Mouse (Mus musculus): ENCODE measurements around the gene H2-DMa. TPM values are rescaled to one million over a fixed set of nuclear protein-coding genes. Genes with fewer than 3 reads are reported as not detected.
A peak's percentile ranks its signal among the peaks of the same experiment; 100 is the strongest.
"Not testable (repeated sequence)": the region's sequence is repeated elsewhere in the genome, so short reads cannot be mapped to it uniquely, and the experiment has no call there.

H2-DMa gene
- total RNA-seq, 2 experiments from 2014 or later: 26.6 to 27.7 TPM

- intact Hi-C loops (cut with DNase I): no loop called here
- no peak for DNase-seq (ENCODE audit: extremely low spot score in 1 of 2, low spot score in 2 of 2)
Observed at GRCm38 (mm10) chr17:34139416-34139815, 20.1 kb downstream of the H2-DMa start.

- DNase-seq (ENCODE audit: extremely low spot score in 1 of 2, low spot score in 2 of 2): no peak
- intact Hi-C loops (cut with DNase I): no loop called here
Observed at GRCm38 (mm10) chr17:34140240-34140639, 20.9 kb downstream of the H2-DMa start.

- intact Hi-C loops (cut with DNase I): no loop called here
- no peak for DNase-seq (ENCODE audit: extremely low spot score in 1 of 2, low spot score in 2 of 2)
Observed at GRCm38 (mm10) chr17:34141448-34141847, 22.1 kb downstream of the H2-DMa start.

GRCm38 (mm10) chr17:34142456-34143010, 23.2 kb downstream of the H2-DMa start:
- no peak for DNase-seq (ENCODE audit: extremely low spot score in 1 of 2, low spot score in 2 of 2)
- intact Hi-C loops (cut with DNase I): no loop called here

- DNase-seq (ENCODE audit: extremely low spot score in 1 of 2, low spot score in 2 of 2): peak in 1 of 2 experiments; percentile 81
- intact Hi-C loops (cut with DNase I): no loop called here
Observed at GRCm38 (mm10) chr17:34143033-34143432, 23.7 kb downstream of the H2-DMa start, which contains the start of gene H2-DMb2. Gene H2-DMb2, plus strand, starts transcription at chr17:34143307.

- intact Hi-C loops (cut with DNase I): no loop called here
- no peak for DNase-seq (ENCODE audit: extremely low spot score in 1 of 2, low spot score in 2 of 2)
Observed at GRCm38 (mm10) chr17:34143461-34143860, 24.1 kb downstream of the H2-DMa start.

GRCm38 (mm10) chr17:34144221-34144620, 24.9 kb downstream of the H2-DMa start:
- intact Hi-C loops (cut with DNase I); DNase-seq (ENCODE audit: extremely low spot score in 1 of 2, low spot score in 2 of 2): not testable (repeated sequence)

GRCm38 (mm10) chr17:34144960-34145371, 25.6 kb downstream of the H2-DMa start:
- no peak for DNase-seq (ENCODE audit: extremely low spot score in 1 of 2, low spot score in 2 of 2)
- intact Hi-C loops (cut with DNase I): no loop called here

GRCm38 (mm10) chr17:34152923-34153322, 33.6 kb downstream of the H2-DMa start, which contains the start of gene H2-DMb1:
Gene H2-DMb1, plus strand, starts transcription at chr17:34153072.
- DNase-seq (ENCODE audit: extremely low spot score in 1 of 2, low spot score in 2 of 2): no peak

GRCm38 (mm10) chr17:34155534-34155933, 36.2 kb downstream of the H2-DMa start:
- intact Hi-C loops (cut with DNase I): no loop called here
- DNase-seq (ENCODE audit: extremely low spot score in 1 of 2, low spot score in 2 of 2): no peak

More at GRCm38 (mm10) chr17:34152923-34153322, 33.6 kb downstream of the H2-DMa start, which contains the start of gene H2-DMb1:
- intact Hi-C loops (cut with DNase I): no loop called here

- peak in 1 of 2 experiments; percentile 41 for DNase-seq (ENCODE audit: extremely low spot score in 1 of 2, low spot score in 2 of 2)
- intact Hi-C loops (cut with DNase I): loop anchor here (2.0 kb wide), 1 partner anchor 88 kb away; no protein-coding TSS in a partner anchor
Observed at GRCm38 (mm10) chr17:34164202-34164895, 45.0 kb downstream of the H2-DMa start.

GRCm38 (mm10) chr17:34165033-34165730, 45.8 kb downstream of the H2-DMa start:
- no peak for DNase-seq (ENCODE audit: extremely low spot score in 1 of 2, low spot score in 2 of 2)
- intact Hi-C loops (cut with DNase I): loop anchor here (2.0 to 5.0 kb wide), 2 partner anchors 63 to 88 kb away; no protein-coding TSS in a partner anchor

- intact Hi-C loops (cut with DNase I): loop anchor here (5.0 kb wide), 1 partner anchor 67 kb away; no protein-coding TSS in a partner anchor
Observed at GRCm38 (mm10) chr17:34169279-34169678, 49.9 kb downstream of the H2-DMa start.

GRCm38 (mm10) chr17:34170487-34170876, 51.1 kb downstream of the H2-DMa start:
- intact Hi-C loops (cut with DNase I): loop anchor here (5.0 kb wide), 1 partner anchor 67 kb away; the partner anchor contains the start of gene H2-Ob
- no peak for DNase-seq (ENCODE audit: extremely low spot score in 1 of 2, low spot score in 2 of 2)

More at GRCm38 (mm10) chr17:34169279-34169678, 49.9 kb downstream of the H2-DMa start:
- DNase-seq (ENCODE audit: extremely low spot score in 1 of 2, low spot score in 2 of 2): peak; percentile 38 to 52

- intact Hi-C loops (cut with DNase I): loop anchor here (5.0 kb wide), 1 partner anchor 66 kb away; the partner anchor contains the start of gene H2-Ob
- DNase-seq (ENCODE audit: extremely low spot score in 1 of 2, low spot score in 2 of 2): peak; percentile 68 to 71
Observed at GRCm38 (mm10) chr17:34170877-34171498, 51.6 kb downstream of the H2-DMa start.

GRCm38 (mm10) chr17:34172528-34172927, 53.2 kb downstream of the H2-DMa start:
- intact Hi-C loops (cut with DNase I): loop anchor here (5.0 kb wide), 1 partner anchor 65 kb away; the partner anchor contains the start of gene H2-Ob
- DNase-seq (ENCODE audit: extremely low spot score in 1 of 2, low spot score in 2 of 2): no peak

- DNase-seq (ENCODE audit: extremely low spot score in 1 of 2, low spot score in 2 of 2): no peak
- intact Hi-C loops (cut with DNase I): loop anchor here (5.0 kb wide), 1 partner anchor 63 kb away; the partner anchor contains the start of gene H2-Ob
Observed at GRCm38 (mm10) chr17:34174075-34174474, 54.7 kb downstream of the H2-DMa start.

- intact Hi-C loops (cut with DNase I): loop anchor here (5.0 kb wide), 1 partner anchor 175 kb away; the partner anchor contains the start of gene Btnl2
- DNase-seq (ENCODE audit: extremely low spot score in 1 of 2, low spot score in 2 of 2): no peak
Observed at GRCm38 (mm10) chr17:34177179-34177578, 57.8 kb downstream of the H2-DMa start.
